Mouse (Mus musculus): ENCODE results near the gene Nr2c1. TPM values are rescaled to one million over a fixed set of nuclear protein-coding genes. Genes with fewer than 3 reads are reported as not detected.

Gene Nr2c1
- polyA plus RNA-seq (2015; fragmentation: Nextera tagmentation; extraction: Ambion mirVana) = 6.9 and 7.6 TPM in 2 replicates

GRCm38 (mm10) chr10:94147756-94148531, at the start of gene Nr2c1:
TSS of gene Nr2c1 (plus strand) at chr10:94148023.
- Histone ChIP-seq H3K36me3 (ENCODE audit: control insufficient read depth, insufficient read depth, low read length) (no peaks in the 10 kb centered on the region), H3K4me3 (ENCODE audit: low read length) (peak within 1 kb of the TSS; percentile 78), H3K9me3 (ENCODE audit: control insufficient read depth, low read length) (no peaks in the 10 kb centered on the region), H3K27me3 (replicated peaks; ENCODE audit: control insufficient read depth, insufficient read depth, low read length) (no peaks in the 10 kb centered on the region), H3K9ac (ENCODE audit: low read depth, low read length) (peak within 1 kb of the TSS; percentile 86), H3K4me1 (ENCODE audit: control insufficient read depth, insufficient read depth, low read depth, low read length) (peaks cover 12% of the 10 kb centered on the region), H3K4me2 (ENCODE audit: low read length) (peak within 1 kb of the TSS; percentile 58), H3K27ac (ENCODE audit: low read depth, low read length) (peak within 1 kb of the TSS; percentile 79)
- peak; percentile 94 for ATAC-seq
- WGBS = under 1% methylated on average over 64 of the region's 64 CpGs

- no peak overlapping the region for H3K27ac ChIP-seq (ENCODE audit: low read depth, low read length)
- WGBS = 85% methylated on average over 3 of the region's 3 CpGs
- H3K36me3 ChIP-seq (ENCODE audit: control insufficient read depth, insufficient read depth, low read length) = no peaks in the 10 kb centered on the region
- no peaks in the 10 kb centered on the region for H3K27me3 ChIP-seq (replicated peaks; ENCODE audit: control insufficient read depth, insufficient read depth, low read length)
- no peaks in the 10 kb centered on the region for H3K9me3 ChIP-seq (ENCODE audit: control insufficient read depth, low read length)
- no peak for ATAC-seq
- H3K9ac ChIP-seq (ENCODE audit: low read depth, low read length) = no peak overlapping the region
- H3K4me2 ChIP-seq (ENCODE audit: low read length) = no peak overlapping the region
- no peak overlapping the region for H3K4me3 ChIP-seq (ENCODE audit: low read length)
- no peaks in the 10 kb centered on the region for H3K4me1 ChIP-seq (ENCODE audit: control insufficient read depth, insufficient read depth, low read depth, low read length)
These were observed 49.7 kb upstream of the Nr2c1 start for GRCm38 (mm10) chr10:94098100-94098499.

GRCm38 (mm10) chr10:94105498-94105897, 42.3 kb upstream of the Nr2c1 start:
- no peaks in the 10 kb centered on the region for H3K36me3 ChIP-seq (ENCODE audit: control insufficient read depth, insufficient read depth, low read length)
- WGBS = 93% methylated on average over 10 of the region's 10 CpGs
- no peaks in the 10 kb centered on the region for H3K27me3 ChIP-seq (replicated peaks; ENCODE audit: control insufficient read depth, insufficient read depth, low read length)
- no peaks in the 10 kb centered on the region for H3K4me1 ChIP-seq (ENCODE audit: control insufficient read depth, insufficient read depth, low read depth, low read length)
- no peak overlapping the region for H3K9ac ChIP-seq (ENCODE audit: low read depth, low read length)
- no peak overlapping the region for H3K27ac ChIP-seq (ENCODE audit: low read depth, low read length)
- no peak overlapping the region for H3K4me2 ChIP-seq (ENCODE audit: low read length)
- ATAC-seq = no peak
- H3K4me3 ChIP-seq (ENCODE audit: low read length) = no peak overlapping the region
- no peaks in the 10 kb centered on the region for H3K9me3 ChIP-seq (ENCODE audit: control insufficient read depth, low read length)

GRCm38 (mm10) chr10:94107168-94107567, 40.7 kb upstream of the Nr2c1 start:
- Histone ChIP-seq H3K4me3 (ENCODE audit: low read length) (no peak overlapping the region), H3K9ac (ENCODE audit: low read depth, low read length) (no peak overlapping the region), H3K4me2 (ENCODE audit: low read length) (no peak overlapping the region), H3K4me1 (ENCODE audit: control insufficient read depth, insufficient read depth, low read depth, low read length) (no peaks in the 10 kb centered on the region), H3K36me3 (ENCODE audit: control insufficient read depth, insufficient read depth, low read length) (no peaks in the 10 kb centered on the region), H3K9me3 (ENCODE audit: control insufficient read depth, low read length) (no peaks in the 10 kb centered on the region), H3K27me3 (replicated peaks; ENCODE audit: control insufficient read depth, insufficient read depth, low read length) (no peaks in the 10 kb centered on the region), H3K27ac (ENCODE audit: low read depth, low read length) (no peak overlapping the region)
- WGBS = 62% methylated on average over 4 of the region's 4 CpGs
- ATAC-seq = no peak

- Histone ChIP-seq H3K4me1 (ENCODE audit: control insufficient read depth, insufficient read depth, low read depth, low read length) (no peaks in the 10 kb centered on the region), H3K4me3 (ENCODE audit: low read length) (no peak overlapping the region), H3K27me3 (replicated peaks; ENCODE audit: control insufficient read depth, insufficient read depth, low read length) (no peaks in the 10 kb centered on the region), H3K9me3 (ENCODE audit: control insufficient read depth, low read length) (no peaks in the 10 kb centered on the region), H3K27ac (ENCODE audit: low read depth, low read length) (no peak overlapping the region), H3K36me3 (ENCODE audit: control insufficient read depth, insufficient read depth, low read length) (no peaks in the 10 kb centered on the region), H3K9ac (ENCODE audit: low read depth, low read length) (no peak overlapping the region), H3K4me2 (ENCODE audit: low read length) (no peak overlapping the region)
- no peak for ATAC-seq
- 94% methylated on average over 7 of the region's 7 CpGs for whole genome bisulfite sequencing
These were observed 40.2 kb upstream of the Nr2c1 start for GRCm38 (mm10) chr10:94107607-94108006.

GRCm38 (mm10) chr10:94108791-94109190, 39.0 kb upstream of the Nr2c1 start:
- Histone ChIP-seq H3K4me3 (ENCODE audit: low read length) (no peak overlapping the region), H3K4me1 (ENCODE audit: control insufficient read depth, insufficient read depth, low read depth, low read length) (no peaks in the 10 kb centered on the region), H3K9me3 (ENCODE audit: control insufficient read depth, low read length) (no peaks in the 10 kb centered on the region), H3K36me3 (ENCODE audit: control insufficient read depth, insufficient read depth, low read length) (no peaks in the 10 kb centered on the region), H3K4me2 (ENCODE audit: low read length) (no peak overlapping the region), H3K27ac (ENCODE audit: low read depth, low read length) (no peak overlapping the region), H3K27me3 (replicated peaks; ENCODE audit: control insufficient read depth, insufficient read depth, low read length) (no peaks in the 10 kb centered on the region), H3K9ac (ENCODE audit: low read depth, low read length) (no peak overlapping the region)
- WGBS = 94% methylated on average over 6 of the region's 6 CpGs
- ATAC-seq = no peak

- WGBS = 84% methylated on average over 9 of the region's 9 CpGs
- no peak overlapping the region for H3K27ac ChIP-seq (ENCODE audit: low read depth, low read length)
These were observed 36.7 kb upstream of the Nr2c1 start for GRCm38 (mm10) chr10:94110834-94111754.

GRCm38 (mm10) chr10:94112207-94112606, 35.6 kb upstream of the Nr2c1 start:
- no peak for ATAC-seq
- Histone ChIP-seq H3K9ac (ENCODE audit: low read depth, low read length) (no peak overlapping the region), H3K27ac (ENCODE audit: low read depth, low read length) (no peak overlapping the region), H3K4me1 (ENCODE audit: control insufficient read depth, insufficient read depth, low read depth, low read length) (no peaks in the 10 kb centered on the region), H3K27me3 (replicated peaks; ENCODE audit: control insufficient read depth, insufficient read depth, low read length) (no peaks in the 10 kb centered on the region), H3K9me3 (ENCODE audit: control insufficient read depth, low read length) (no peaks in the 10 kb centered on the region), H3K4me2 (ENCODE audit: low read length) (no peak overlapping the region), H3K4me3 (ENCODE audit: low read length) (no peak overlapping the region), H3K36me3 (ENCODE audit: control insufficient read depth, insufficient read depth, low read length) (no peaks in the 10 kb centered on the region)
- WGBS = 80% methylated on average over 3 of the region's 3 CpGs

More at GRCm38 (mm10) chr10:94110834-94111754, 36.7 kb upstream of the Nr2c1 start:
- Histone ChIP-seq H3K4me1 (ENCODE audit: control insufficient read depth, insufficient read depth, low read depth, low read length) (no peaks in the 10 kb centered on the region), H3K4me2 (ENCODE audit: low read length) (no peak overlapping the region), H3K9me3 (ENCODE audit: control insufficient read depth, low read length) (no peaks in the 10 kb centered on the region), H3K27me3 (replicated peaks; ENCODE audit: control insufficient read depth, insufficient read depth, low read length) (no peaks in the 10 kb centered on the region), H3K36me3 (ENCODE audit: control insufficient read depth, insufficient read depth, low read length) (no peaks in the 10 kb centered on the region), H3K4me3 (ENCODE audit: low read length) (no peak overlapping the region), H3K9ac (ENCODE audit: low read depth, low read length) (no peak overlapping the region)
- no peak for ATAC-seq
